Mouse (Mus musculus): ENCODE data around the gene D630045J12Rik. TPM values are rescaled to one million over a fixed set of nuclear protein-coding genes. Genes with fewer than 3 reads are reported as not detected.

The D630045J12Rik gene
- 1 to 10 TPM in 1 of 2 experiments, under 1 TPM in 1; 0.92 to 1.6 TPM for total RNA-seq (2021)

GRCm38 (mm10) chr6:38253736-38254641 lies at the start of gene D630045J12Rik:
Gene D630045J12Rik (minus strand): TSS chr6:38254009.
- DNase-seq = peak; percentile 77 to 78
- intact Hi-C loops (cut with DNase I) = loop anchor here (2.0 to 5.0 kb wide), 2 partner anchors 93 to 178 kb away; partner anchors contain the start of gene Ubn2

GRCm38 (mm10) chr6:38298761-38299401 lies 45.1 kb upstream of the D630045J12Rik start, which contains the start of gene Zc3hav1l:
Gene Zc3hav1l (minus strand): TSS chr6:38299259.
- intact Hi-C loops (cut with DNase I) = no loop called here
- DNase-seq = peak; percentile 60 to 75

GRCm38 (mm10) chr6:38298246-38298635 lies 44.4 kb upstream of the D630045J12Rik start:
- intact Hi-C loops (cut with DNase I) = no loop called here
- DNase-seq = no peak

DNA sequence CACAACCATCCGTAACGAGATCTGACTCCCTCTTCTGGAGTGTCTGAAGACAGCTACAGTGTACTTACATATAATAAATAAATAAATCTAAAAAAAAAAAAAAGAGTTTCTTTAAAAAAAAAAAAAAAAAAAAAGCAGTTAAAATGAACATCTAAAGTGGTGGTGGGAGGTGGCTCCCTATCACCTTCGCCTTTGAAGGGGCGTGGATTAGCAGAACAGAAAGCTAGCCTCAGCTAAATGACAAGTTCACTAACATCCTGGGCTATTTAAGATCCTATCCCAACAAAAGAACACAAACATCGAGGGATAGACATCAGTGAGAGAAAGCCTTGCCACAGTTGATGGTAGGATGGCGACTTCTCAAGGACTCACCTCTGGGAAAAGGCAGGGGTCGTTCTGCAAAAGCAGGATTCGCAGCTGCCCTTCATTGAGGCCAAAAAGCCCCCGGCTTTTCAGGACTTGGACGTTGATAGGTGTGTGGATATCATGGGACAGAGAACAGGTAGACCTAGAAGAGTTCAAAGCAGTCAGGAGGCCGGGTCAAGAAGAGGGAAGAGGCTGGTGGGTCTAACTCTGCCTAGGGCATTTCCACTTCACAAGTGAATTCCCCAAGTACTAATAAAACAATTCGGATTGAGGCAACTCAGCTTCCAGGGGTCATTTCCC lies 43.9 kb upstream of the D630045J12Rik start:
- intact Hi-C loops (cut with DNase I) = no loop called here

GRCm38 (mm10) chr6:38293708-38294107 lies 39.9 kb upstream of the D630045J12Rik start:
- DNase-seq = no peak
- intact Hi-C loops (cut with DNase I) = no loop called here

More for the DNA sequence above, 43.9 kb upstream of the D630045J12Rik start:
- DNase-seq = no peak

- no peak for DNase-seq
- intact Hi-C loops (cut with DNase I) = no loop called here
Observed at GRCm38 (mm10) chr6:38292871-38293646, 39.2 kb upstream of the D630045J12Rik start.

DNA sequence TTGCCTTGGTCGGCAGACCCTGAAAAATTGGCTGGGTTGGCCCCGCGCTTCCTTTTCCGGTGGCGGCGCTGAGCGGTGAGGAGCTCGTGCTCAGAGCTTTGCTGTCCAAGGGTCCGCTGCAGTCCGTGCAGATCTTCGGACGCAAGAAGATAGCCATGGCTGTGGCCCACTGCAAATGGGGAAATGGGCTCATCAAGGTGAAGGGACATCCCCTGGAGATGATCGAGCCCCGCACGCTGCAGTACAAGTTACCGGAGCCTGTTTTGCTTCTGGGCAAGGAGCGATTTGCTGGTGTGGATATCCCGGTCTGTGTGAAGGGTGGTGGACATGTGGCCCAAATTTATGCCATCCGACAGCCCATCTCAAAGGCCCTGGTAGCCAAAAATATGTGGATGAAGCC lies 30.6 kb upstream of the D630045J12Rik start:
- no peak for DNase-seq
- intact Hi-C loops (cut with DNase I) = no loop called here

DNA sequence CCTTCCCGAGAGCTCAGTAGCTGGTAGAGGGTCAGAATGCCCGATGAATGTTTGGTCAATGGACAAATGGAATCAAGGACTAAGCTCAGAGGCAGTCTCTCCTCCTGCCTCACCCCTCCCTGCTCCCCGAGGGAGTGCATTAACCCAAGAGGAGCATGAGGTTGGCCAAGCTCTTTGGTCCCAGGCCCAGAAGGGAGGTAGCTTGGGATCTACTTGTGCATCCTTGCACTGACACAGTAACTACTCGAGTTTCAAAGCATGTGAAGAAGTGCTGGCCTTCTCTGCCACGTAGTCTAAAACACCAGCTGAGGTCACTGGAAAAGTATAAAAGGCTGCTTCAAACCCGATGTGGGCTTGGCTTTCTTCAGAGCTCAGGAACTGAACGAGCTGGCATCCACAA lies 10.7 kb upstream of the D630045J12Rik start:
- intact Hi-C loops (cut with DNase I) = no loop called here
- no peak for DNase-seq

DNA sequence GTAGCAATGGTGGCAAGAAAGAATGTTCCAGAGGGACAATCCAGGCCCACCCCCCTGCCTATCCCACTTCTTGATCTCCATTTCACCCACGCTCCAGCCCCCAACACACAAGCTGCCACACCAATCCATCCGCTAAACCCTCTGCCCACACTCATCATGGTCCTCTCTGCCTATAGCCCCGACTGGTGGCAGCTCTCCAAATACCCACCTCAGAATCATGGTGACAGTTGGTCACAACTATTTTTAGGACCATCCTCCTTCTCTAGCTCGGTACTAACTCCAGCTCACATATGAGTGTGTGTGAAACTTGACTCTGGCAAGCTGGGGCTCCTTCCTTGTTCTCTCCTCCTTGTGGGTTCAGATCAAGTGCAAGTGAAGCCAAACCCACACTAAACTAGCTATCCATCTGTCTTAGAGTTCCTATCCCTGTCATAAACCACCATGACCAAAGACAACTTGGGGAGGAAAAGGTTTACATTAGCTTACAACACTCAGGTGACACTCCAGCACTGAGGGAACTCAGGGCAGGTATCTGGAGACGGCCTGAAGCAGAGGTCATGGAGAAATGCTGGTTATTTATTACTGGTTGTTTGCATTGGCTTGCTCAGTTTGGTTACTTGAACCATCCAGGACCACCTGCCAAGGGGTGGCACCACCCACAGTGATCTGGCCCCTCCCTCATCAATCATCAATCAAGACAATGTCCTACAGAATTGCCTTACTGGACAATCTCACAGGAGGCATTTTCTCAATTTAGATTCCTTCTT lies 9.8 kb upstream of the D630045J12Rik start:
- intact Hi-C loops (cut with DNase I) = no loop called here
- no peak for DNase-seq

DNA sequence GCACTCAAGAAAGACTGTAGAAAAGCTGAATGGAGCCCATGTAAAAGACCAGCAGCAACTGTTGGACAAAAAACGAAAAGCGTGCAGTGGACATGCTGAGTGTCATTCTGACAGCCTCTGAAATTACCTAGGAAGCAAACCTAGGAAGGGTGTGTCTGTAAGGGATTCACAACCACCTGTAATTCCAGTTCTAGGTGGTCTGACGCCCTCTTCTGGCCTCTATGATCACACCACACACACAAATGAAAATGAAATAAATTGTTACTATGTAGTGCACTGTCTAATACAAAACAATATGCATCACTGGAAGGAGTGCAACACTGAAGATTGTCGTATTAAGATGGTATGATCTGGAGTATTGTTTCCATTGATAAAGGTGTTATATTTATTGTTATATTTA lies 8.1 kb upstream of the D630045J12Rik start:
- intact Hi-C loops (cut with DNase I) = no loop called here
- DNase-seq = no peak

DNA sequence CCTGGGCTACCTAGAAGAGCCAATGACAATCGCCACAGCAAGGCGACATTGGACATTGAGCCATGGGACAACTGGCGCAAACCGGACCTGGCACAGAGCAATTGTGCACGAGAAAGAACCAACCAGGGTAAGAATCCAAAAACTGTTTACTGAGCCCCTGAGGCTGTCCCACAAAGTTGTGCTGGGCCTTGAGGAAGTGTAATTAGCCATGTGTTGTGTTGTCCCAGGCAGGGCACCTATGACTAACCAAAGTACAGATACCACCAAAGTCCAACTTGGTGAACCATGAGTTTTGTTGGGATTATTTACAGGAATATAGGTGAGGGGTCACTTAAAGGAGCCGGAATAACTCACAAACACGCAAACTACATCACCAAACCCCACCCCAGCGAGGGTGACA lies 3.7 kb upstream of the D630045J12Rik start:
- intact Hi-C loops (cut with DNase I) = no loop called here
- DNase-seq = no peak

DNA sequence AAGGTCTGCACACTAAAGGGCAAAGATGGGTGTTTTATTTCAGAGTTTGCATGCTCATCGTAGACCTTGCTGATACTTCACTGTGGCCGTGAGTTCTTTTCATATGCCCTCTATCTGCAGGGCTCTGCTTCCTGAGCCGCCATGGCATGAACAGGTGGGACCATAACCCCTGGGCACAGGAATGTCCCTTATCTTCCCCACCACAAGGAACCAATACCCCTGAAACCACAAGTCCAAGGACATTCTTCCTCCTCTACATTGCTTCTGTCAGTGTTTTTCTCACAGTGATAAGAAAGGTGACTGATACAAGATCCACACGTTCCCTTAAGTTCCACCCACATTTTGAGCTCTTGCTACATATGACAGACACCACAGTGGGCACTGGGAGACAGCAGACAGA lies 3.0 kb upstream of the D630045J12Rik start:
- no peak for DNase-seq
- intact Hi-C loops (cut with DNase I) = no loop called here

- no peak for DNase-seq
- intact Hi-C loops (cut with DNase I) = loop anchor here (2.0 kb wide), 1 partner anchor 95 kb away; no protein-coding TSS in a partner anchor
Observed at GRCm38 (mm10) chr6:38255794-38256193, 2.0 kb upstream of the D630045J12Rik start.

GRCm38 (mm10) chr6:38252766-38253735 lies 758 bp downstream of the D630045J12Rik start:
- intact Hi-C loops (cut with DNase I) = loop anchor here (5.0 kb wide), 1 partner anchor 179 kb away; the partner anchor contains the start of gene Ubn2
- no peak for DNase-seq

- intact Hi-C loops (cut with DNase I) = loop anchor here (5.0 kb wide), 1 partner anchor 180 kb away; the partner anchor contains the start of gene Ubn2
- DNase-seq = no peak
Observed at GRCm38 (mm10) chr6:38252139-38252538, 1.7 kb downstream of the D630045J12Rik start.

DNA sequence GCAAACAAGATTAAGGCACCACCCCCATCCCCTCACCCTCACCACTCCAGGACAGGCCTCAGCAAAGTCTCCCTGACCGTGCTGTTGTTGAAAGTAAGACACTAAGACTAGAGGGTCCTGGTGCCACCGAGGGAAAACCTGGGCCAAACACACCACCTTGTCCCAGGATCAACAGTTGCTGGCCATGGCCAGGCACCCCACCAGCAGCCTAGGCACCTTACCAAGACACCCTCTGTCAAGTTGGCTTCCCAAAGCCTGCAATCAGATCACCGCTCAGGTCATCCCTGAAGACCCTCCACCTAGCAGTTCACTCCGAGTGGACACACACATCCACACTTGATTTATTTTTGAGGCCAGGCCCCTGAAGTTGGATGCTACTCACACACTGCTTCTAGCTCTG lies 2.3 kb downstream of the D630045J12Rik start:
- intact Hi-C loops (cut with DNase I) = loop anchor here (5.0 kb wide), 1 partner anchor 181 kb away; the partner anchor contains the start of gene Ubn2
- no peak for DNase-seq

DNA sequence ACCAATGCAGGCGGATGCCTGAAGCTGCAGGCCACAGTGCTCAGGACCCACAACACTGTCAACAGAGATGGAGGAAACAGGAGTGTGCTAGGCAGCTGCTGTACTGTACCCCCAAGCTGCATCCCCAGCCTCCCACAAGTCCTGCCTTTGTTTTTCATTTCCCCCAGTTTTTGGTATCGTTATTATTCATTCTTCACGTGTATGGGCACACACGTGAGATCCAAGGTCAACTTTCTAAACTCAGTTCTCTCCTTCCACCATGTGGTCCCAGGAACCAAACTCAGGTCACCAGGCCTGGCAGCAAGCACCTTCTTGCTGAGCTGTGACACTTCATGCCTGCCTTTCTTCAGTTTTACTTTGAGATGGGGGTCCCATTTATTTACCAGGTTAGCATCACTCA lies 6.4 kb downstream of the D630045J12Rik start:
- DNase-seq = no peak
- intact Hi-C loops (cut with DNase I) = no loop called here

GRCm38 (mm10) chr6:38244806-38245205 lies 9.0 kb downstream of the D630045J12Rik start:
- DNase-seq = no peak
- intact Hi-C loops (cut with DNase I) = no loop called here

All from heart, postnatal 36 days (tissue).